Mouse (Mus musculus) stomach, postnatal 0 days (tissue): ENCODE results near the gene Clec4g.

Source experiments
- CTCF ChIP-seq: IDR thresholded peaks from 2 replicates; pipeline ENCODE4 v1.5.1; 2016; ENCODE audit warnings: antibody characterized with exemption, low read depth, mild to moderate bottlenecking, moderate library complexity
- EP300 ChIP-seq: optimal IDR thresholded peaks from 2 replicates; pipeline ENCODE3; 2016; ENCODE audit warnings: antibody characterized with exemption

GRCm38 (mm10) chr8:3674671-3675070 is 45.8 kb downstream of the Clec4g start:
- TF ChIP-seq EP300: no peak
- TF ChIP-seq CTCF: no peak
